In genomic region chr11:31615107-31615811, GRCm38 (mm10) we compare ENCODE assay signal across 9 mouse cellular contexts. TPM values are rescaled to one million over a fixed set of nuclear protein-coding genes. Genes with fewer than 3 reads are reported as not detected.
A peak's percentile ranks its signal among the peaks of the same experiment; 100 is the strongest.
DNase-seq lines count a peak whose midpoint lies in the region; ATAC-seq and TF ChIP-seq lines count a peak whose summit lies in the region.
"Had no signal": no experiment of that assay in that cellular context is flagged by ENCODE, and none has a peak within 500 bp of the region (broad histone marks: within the 10 kb centered on the region; RNA-seq: fewer than 3 reads in every experiment).

No protein-coding gene starts in this region.

- no peaks in the 10 kb centered on the region for H3K9me3 ChIP-seq in kidney, postnatal 0 days (replicated peaks; ENCODE audit: low read length)
- no peaks in the 10 kb centered on the region for H3K9me3 ChIP-seq in liver, embryonic 11.5 days (ENCODE audit: control insufficient read depth, low read length)

- ATAC-seq in kidney, postnatal 0 days (replicated peaks; ENCODE audit: low FRiP score, low read depth) = peak; percentile 36; the same call in 1 of the 2 replicates
- ATAC-seq in liver, embryonic 11.5 days (replicated peaks; ENCODE audit: low FRiP score) = peak; percentile 26; the same call in 1 of the 2 replicates

- no peak overlapping the region for H3K9ac ChIP-seq in kidney, postnatal 0 days (ENCODE audit: low read depth, low read length)
- H3K9ac ChIP-seq in liver, embryonic 11.5 days (ENCODE audit: low read depth, low read length) = no peak overlapping the region

- no peaks in the 10 kb centered on the region for H3K4me1 ChIP-seq in kidney, postnatal 0 days (replicated peaks; ENCODE audit: insufficient read depth, low read length)
- no peaks in the 10 kb centered on the region for H3K4me1 ChIP-seq in liver, embryonic 11.5 days (replicated peaks; ENCODE audit: control insufficient read depth, insufficient read depth, low read length)

- H3K27me3 ChIP-seq in kidney, postnatal 0 days (ENCODE audit: insufficient read depth, low read length) = no peaks in the 10 kb centered on the region
- H3K27me3 ChIP-seq in liver, embryonic 11.5 days (replicated peaks; ENCODE audit: control insufficient read depth, insufficient read depth, low read length) = no peaks in the 10 kb centered on the region

- no peak overlapping the region for H3K4me3 ChIP-seq in gastrocnemius, adult 2 months
- H3K4me3 ChIP-seq in kidney, postnatal 0 days (replicated peaks; ENCODE audit: low read depth, low read length) = no peak overlapping the region
- H3K4me3 ChIP-seq in liver, embryonic 11.5 days (ENCODE audit: low read depth, low read length) = no peak overlapping the region
- H3K4me3 ChIP-seq: erythroblast, embryonic 14.5 days had no signal

- no peak overlapping the region for H3K4me2 ChIP-seq in kidney, postnatal 0 days (ENCODE audit: low read length)
- no peak overlapping the region for H3K4me2 ChIP-seq in liver, embryonic 11.5 days

- 55% methylated on average over 10 of the region's 10 CpGs for WGBS in kidney, postnatal 0 days
- WGBS in liver, embryonic 11.5 days = 57% methylated on average over 10 of the region's 10 CpGs

- peak; percentile 94 for TF ChIP-seq CTCF in gastrocnemius, adult 2 months (IDR thresholded peaks at IDR 0.05)
- peak; percentile 95 for TF ChIP-seq CTCF in kidney, postnatal 0 days (IDR thresholded peaks at IDR 0.05; ENCODE audit: low read depth)

- no peak overlapping the region for H3K27ac ChIP-seq in gastrocnemius, adult 2 months
- no peak overlapping the region for H3K27ac ChIP-seq in kidney, postnatal 0 days
- H3K27ac ChIP-seq in liver, embryonic 11.5 days (ENCODE audit: low read depth, low read length) = no peak overlapping the region

- intact Hi-C loops in gastrocnemius, adult 2 months (cut with DNase I) = loop anchor here (2.0 to 10.0 kb wide), 2 partner anchors 366 to 940 kb away; no protein-coding TSS in a partner anchor

- peak; percentile 44 for DNase-seq in A20 (ENCODE audit: low read depth, low spot score)
- peak; percentile 49 for DNase-seq in WW6 (ENCODE audit: low read depth, low spot score)
- DNase-seq in cerebellum, postnatal 4 days (ENCODE audit: low spot score in 2 of 2) = peak; percentile 58 to 81
- peak; percentile 57 for DNase-seq in gastrocnemius, adult 2 months
- peak; percentile 92 for DNase-seq in kidney, postnatal 0 days (ENCODE audit: low spot score)
- peak; percentile 39 for DNase-seq in liver, embryonic 11.5 days (ENCODE audit: low spot score)
- peak; percentile 66 for DNase-seq in neural tube, embryonic 10.5 days (ENCODE audit: extremely low spot score, low spot score)
- DNase-seq in testis, postnatal 10 days (ENCODE audit: low spot score) = peak; percentile 82

- no peaks in the 10 kb centered on the region for H3K36me3 ChIP-seq in kidney, postnatal 0 days (ENCODE audit: insufficient read depth, low read length)
- no peaks in the 10 kb centered on the region for H3K36me3 ChIP-seq in liver, embryonic 11.5 days (ENCODE audit: control insufficient read depth, insufficient read depth, low read length)

RNA-seq across cellular contexts. Expression of gene Bod1, which starts 56.4 kb away (rescaled TPM):
- total RNA-seq in gastrocnemius, adult 2 months (2021) = 100 to 1,000 TPM; 137 to 158 TPM
- polyA plus RNA-seq in kidney, postnatal 0 days (2015; fragmentation: Nextera tagmentation; extraction: Ambion mirVana) = 96.7 and 102 TPM in 2 replicates
- polyA plus RNA-seq in liver, embryonic 11.5 days (2014; fragmentation: Nextera tagmentation; extraction: Ambion mirVana) = 39.7 and 40.1 TPM in 2 replicates

Comparison
In these comparisons a context has a peak if more than half of its experiments do, and no peak if none do; other contexts are left out.
1. DNase-seq: peak in every context shown above with its lines; median percentile 92 in kidney, postnatal 0 days; 82 in testis, postnatal 10 days; 70 in cerebellum, postnatal 4 days; 66 in neural tube, embryonic 10.5 days; 57 in gastrocnemius, adult 2 months; 49 in WW6; 44 in A20; 39 in liver, embryonic 11.5 days.